Mouse (Mus musculus) kidney, adult 2 months (tissue): ENCODE results near the gene Brat1.

Experiments
- CTCF ChIP-seq: fragments of 200-500 bp; conservative IDR thresholded peaks from 2 replicates; pipeline ENCODE4 v1.5.1; 2011; ENCODE audit warnings: low read depth, mild to moderate bottlenecking, control low read depth, low read length, moderate library complexity, mixed read lengths; ENCODE audit not compliant: insufficient read depth, insufficient read length
- POLR2A ChIP-seq: fragments of 200-500 bp; IDR thresholded peaks from one replicate; pipeline ENCODE4 v1.6.1; 2011; ENCODE audit warnings: low read depth, low read length, control low read depth

- TF ChIP-seq CTCF, result no peak
- no peak for TF ChIP-seq POLR2A
These were observed 61.8 kb downstream of the Brat1 start for GRCm38 (mm10) chr5:140766566-140766965.
